Mouse (Mus musculus) CH12F3 (cell line): ENCODE results near the gene Fam207a.

ENCODE experiments used
- in situ Hi-C: fragments of 300-500 bp; cut with MboI; formaldehyde crosslinking; loops from 2 replicates; pipeline ENCODE4 v1.14.3; 2020; ENCODE audit warnings: low sequenced_read_pairs

Fam207a gene

DNA sequence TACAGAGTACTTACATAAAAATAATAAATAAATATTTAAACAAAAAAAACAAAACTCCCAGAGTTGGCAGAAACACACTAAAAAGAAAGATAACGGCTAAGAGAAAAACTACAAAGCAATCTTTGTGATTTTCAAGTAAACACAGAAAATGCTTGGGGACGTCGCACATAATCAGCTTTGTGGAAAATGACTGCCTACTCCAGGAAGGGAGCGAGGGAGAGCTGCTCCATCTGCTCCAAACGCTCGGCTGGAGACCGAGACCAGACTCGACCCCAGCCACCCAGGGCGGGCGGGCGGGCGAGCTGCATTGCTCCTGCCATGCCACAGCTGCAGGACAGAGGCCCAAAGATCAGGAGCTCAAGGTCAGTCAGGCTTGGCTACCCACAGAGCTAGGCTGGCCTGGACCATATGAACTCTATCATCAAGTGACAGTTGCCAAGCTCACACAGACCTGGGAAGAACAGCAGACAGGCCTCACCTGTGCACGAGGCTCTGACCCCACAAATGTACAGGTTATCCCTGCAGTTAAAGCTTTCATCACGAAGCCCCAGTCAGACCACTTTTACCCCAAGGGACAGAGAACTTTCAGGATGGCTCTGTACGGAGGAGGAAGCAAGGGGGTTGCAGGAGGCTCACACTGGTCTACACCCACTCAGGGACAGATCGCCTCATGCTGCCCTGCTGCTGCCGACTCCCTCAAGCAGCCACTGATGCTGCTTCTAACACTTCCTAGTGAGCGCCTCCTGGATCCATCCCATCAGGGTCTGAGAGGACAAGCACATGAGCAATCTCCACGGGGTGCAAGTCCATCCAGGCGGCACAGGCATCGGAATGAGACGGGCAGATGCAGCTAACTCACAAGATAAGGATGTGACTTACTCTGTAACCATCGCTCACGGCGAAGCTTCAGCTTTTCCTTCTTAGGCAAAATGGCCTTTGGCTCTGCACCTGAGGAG is 12.3 kb downstream of the Fam207a start:
- in situ Hi-C loops: no loop called here

DNA sequence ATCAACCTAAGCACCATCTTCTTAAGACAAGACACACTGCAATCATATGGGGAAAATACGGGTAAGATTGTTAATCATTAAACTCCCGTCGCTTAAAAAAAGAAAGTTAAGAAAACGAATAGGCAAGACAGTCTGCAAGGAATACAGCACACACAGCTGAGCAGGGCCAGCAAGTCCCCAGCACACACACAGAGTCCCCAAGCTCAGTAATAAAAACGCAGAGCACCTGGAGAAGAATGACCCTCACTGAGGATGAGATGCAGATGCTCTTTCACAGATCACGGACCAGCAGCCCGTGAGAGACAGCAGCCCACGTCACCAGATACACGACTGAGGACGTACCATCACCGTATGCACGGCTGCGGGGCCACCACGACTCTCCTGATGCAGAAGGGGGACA is 14.9 kb downstream of the Fam207a start:
- in situ Hi-C loops: no loop called here

DNA sequence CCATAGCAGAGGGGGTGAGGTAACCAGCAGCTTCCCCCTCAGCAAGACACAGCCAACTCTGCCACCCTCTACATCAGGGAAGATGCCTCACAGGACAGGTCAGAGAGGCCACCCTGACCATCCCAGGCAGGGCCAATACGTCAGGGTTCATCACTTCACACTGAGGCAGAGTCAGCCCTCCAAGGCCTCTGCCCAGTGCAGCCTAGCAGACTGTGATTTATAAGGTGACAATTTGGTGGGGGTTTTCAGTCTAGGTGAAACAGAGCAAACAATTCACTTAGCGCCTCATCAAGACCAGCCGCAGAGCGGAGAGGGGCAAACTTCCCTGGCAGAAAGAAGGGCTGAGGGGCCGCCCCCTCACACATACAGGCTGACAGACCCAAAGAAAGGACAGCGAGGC is 17.3 kb downstream of the Fam207a start:
- in situ Hi-C loops: no loop called here

DNA sequence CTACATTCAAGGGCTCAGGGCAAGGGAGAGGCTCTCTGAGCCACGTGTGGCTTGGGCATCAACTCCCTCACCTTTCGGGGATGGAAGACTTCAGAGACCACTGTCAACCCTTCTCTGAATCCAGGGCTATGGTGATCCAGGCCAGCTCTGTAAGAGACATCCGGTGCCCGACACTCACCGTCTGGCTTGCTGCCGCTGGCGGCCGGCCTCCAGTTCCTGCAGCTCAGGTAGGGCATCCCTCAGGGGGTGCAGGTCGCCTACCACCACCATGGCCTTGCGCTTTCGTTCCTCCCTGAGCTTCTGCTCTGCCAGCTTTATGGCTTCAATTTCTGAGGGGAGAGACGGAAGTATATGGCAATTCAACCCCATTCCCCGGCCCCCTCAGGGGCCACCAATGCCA is 18.4 kb downstream of the Fam207a start:
- in situ Hi-C loops: no loop called here

DNA sequence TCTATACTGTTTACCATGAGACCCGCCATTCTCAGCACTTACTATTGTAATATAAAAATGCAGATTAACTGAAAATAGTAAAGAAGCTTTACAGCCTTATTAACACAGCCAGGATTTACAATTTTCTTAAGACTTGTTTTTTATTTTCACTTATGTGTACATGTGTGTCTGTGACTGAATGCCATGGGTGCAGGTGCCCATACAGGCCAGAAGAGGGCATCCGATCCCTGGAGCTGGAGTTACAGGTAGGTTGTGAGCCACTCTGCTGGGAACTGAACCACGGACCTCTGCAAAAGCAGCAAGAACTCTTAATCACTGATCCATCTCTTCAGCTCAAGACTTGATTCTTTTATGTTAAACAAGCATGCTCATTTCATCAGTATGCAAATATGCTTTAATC is 22.7 kb downstream of the Fam207a start:
- in situ Hi-C loops: no loop called here

DNA sequence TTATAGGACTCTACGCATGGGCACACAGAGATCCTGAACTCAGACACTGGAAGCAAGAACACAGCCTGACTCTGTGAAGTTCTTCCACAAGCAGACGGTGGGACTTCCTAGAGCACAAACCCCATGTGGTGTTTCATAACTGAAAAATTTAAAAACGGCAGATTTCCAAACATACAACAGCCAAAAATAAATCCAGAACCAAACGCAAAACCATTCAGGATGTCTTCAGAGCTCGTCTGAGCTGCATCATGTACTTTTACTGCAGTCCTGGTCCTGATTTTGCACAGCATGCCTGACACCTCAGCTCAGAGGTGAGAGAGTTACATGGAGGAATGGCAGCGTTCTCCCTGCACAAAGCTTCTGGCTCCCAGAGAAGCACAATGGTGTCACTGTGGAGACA is 24.0 kb downstream of the Fam207a start:
- in situ Hi-C loops: no loop called here

DNA sequence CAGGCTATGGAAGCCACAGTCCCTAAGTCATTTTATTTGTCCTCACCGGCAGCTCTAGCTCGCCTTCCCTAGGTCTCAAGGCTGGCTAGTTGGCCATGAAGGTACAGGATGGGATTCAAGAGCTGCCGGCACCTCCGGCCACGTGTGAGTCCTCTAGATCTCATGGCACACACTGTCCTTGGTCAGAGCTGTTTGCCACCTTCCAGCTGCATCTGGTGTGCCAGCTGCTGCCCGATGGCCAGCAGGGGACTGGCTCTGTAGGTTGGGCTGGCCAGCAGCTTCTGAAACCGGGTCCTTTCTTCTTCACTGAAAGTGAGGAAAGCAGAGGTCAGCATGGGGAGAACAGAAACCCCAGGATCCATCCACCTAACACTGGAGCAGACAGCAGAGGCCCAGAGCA is 27.4 kb downstream of the Fam207a start:
- in situ Hi-C loops: no loop called here

DNA sequence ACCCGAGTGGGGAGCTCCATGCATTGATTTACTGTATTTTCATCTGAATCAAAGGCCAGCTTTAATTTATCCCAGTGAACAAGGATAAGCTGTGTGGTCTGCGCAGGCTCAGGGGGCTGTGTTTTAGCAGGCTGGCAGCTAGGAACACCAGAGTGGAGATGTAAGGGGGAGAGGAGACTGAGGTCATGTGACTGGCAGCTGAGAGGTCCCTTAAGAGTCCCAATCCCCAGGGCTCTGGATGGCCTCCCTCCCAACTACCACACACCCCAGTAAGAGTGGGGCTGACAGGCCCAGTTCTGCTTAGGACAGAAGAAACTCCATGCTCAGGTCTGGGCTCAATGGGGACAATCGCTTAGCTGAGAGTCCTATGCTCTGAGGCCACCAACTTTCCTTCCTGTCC is 29.8 kb downstream of the Fam207a start:
- in situ Hi-C loops: no loop called here

DNA sequence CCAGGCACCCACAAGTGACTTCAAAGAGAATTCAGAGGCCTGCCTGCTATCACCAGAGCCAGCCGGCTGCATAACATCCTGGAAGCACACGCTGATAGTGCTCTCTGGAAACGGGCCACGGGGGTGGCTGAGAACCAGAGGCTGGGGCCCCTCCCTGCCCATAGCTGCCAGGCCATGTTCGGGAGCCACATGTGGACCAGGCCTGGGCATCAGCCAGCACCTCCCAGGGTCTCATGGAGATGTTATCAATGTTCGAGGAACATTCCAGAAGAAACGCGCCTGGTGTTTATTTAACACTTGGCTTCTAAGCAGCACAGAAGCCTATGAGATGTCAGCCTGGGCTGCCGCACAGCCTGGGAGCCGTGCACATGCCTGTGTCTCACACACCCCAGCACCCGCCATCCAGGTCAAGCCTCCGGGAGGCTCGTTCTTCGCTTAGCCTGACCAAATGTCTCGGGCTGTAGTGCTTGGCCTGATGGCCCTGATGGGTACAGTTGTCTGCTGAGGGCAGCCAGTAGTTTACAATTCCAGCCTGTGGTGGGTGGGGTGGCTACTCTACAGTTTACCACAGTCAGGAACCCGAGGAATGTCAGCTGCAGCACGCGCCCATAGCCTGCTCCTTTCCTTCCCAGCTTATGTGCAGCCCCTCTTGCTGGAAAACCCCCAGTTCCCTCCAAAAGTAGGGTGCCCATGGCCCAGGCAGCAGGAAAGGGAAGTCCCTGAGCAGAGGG is 31.2 kb downstream of the Fam207a start:
- in situ Hi-C loops: no loop called here

DNA sequence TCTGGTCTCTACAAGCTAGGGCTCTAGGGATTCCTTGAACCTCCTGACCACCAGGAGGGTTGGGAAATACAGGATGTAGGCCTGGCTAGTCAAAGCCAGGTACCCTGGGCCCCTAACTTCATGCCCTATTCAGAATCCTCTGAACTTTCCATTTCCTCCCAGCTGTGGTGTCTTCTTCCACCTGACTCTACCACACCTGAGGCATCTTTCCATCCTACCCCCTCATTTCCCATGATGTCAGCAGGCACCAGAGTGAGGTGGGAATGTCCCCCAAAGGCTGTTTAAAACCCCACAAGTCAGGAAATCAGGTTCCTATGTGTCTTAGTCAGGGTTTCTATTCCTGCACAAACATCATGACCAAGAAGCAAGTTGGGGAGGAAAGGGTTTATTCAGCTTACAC is 33.8 kb downstream of the Fam207a start:
- in situ Hi-C loops: no loop called here

DNA sequence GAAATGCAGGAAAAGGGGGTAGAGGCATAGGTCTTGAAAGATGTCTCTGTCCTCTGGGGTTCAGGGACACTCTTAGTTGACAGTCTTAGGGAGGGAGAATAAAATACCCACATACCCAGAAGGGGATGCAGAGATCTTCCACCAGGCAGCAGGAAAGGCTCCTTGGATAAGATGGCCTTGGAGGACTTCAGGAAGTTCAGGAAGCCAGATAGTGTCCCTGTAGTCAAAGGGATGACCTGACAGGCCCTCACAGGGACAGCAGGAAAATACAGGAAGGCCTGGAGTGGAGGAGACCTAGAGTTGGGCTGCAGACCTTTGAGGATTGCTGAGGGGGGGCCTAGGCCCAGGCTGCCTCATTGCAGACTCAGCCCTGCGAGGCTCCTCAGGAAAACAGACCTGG is 35.6 kb downstream of the Fam207a start:
- in situ Hi-C loops: no loop called here

DNA sequence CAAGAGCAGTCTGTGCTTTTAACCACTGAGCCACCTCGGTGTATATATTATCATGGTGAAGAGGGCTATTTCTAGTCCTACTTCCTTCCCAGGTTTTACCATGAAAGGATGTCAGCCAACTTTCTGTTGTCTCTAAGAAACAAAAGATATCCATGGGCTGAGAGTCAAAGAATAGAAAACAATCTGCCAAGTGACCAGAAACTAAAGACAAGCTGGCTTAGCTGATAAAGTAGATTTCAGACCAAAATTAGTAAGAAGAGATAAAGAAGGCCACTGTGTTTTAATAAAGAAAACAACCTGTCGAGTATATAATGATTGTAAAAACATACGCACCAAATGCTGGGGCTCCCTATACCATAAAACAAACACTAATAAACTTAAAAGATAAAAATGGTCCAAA is 38.7 kb downstream of the Fam207a start:
- in situ Hi-C loops: no loop called here

DNA sequence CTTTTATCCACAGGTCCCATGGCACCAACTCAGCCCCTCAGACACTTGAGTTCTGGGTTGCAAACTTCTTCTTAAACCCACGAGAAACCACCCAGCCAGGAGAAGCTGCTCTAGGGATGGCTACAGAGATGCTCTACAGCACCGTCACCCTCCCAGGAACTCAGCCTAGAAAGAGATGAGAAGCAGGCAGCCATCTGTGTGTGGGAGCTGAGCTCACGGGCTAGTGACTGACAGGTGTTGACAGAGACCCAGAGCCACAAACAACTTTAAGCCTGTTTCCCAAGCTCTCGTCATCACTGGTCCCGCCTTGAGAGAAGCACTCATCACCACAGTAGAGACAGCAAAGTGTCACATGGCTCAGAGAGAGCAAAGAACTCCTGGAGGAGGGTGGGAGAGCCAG is 43.4 kb downstream of the Fam207a start:
- in situ Hi-C loops: no loop called here

DNA sequence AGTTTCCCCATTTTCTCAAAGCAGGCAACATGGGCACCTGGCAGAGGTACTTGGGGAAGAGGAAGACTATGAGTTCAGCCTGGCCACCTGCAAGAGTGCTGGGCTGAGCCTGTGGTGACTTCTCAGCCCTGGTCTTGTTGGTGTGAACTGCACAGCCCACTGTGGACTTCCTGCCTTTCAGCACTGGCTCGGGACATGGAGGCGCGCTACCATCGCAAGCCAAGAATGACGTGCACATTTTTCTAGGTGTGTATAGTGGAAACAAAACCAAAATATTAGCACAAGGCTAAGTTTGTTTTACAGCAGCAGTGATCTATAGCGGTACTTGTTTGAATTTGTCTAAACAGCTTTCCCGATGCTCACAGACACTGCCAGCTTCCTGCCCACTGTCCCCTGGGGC is 44.1 kb downstream of the Fam207a start:
- in situ Hi-C loops: no loop called here

DNA sequence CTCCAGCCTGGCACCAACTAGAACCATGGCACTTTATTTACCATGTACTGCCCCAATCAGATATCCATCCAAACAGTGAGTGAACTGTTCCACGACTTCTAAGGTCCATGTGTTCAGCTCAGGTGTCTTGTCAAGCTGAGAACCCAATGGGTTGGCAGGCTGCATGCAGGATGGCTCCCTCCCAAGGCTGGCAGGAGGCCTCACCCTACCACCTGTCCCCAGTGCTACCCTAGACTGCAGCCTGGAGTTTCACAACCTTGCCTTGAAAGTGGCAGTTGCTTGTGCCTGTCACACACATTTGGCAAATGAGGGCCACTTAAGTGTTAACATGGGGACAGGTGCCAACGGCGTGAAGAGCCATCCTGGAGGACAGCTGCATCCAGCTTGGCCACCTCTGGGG is 44.8 kb downstream of the Fam207a start:
- in situ Hi-C loops: no loop called here

DNA sequence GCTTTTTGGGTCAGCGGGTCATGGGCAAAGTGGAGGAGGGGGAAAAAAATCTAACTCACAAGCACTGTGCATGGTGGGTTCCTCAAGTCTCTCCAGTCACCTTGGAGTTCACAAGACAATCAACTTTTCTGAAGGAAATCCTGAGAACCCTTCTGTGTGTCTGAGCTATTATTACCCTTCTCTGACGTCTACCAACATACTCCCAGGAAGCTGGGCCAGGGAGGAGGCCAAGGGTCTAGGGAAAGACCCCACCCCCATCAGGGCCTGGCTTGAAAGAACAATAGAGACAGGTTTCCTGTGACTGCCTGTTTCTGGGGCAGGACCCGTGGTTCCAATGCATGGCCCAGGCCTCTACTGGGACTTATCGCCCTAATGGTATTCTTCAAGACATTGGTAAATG is 46.9 kb downstream of the Fam207a start:
- in situ Hi-C loops: no loop called here

DNA sequence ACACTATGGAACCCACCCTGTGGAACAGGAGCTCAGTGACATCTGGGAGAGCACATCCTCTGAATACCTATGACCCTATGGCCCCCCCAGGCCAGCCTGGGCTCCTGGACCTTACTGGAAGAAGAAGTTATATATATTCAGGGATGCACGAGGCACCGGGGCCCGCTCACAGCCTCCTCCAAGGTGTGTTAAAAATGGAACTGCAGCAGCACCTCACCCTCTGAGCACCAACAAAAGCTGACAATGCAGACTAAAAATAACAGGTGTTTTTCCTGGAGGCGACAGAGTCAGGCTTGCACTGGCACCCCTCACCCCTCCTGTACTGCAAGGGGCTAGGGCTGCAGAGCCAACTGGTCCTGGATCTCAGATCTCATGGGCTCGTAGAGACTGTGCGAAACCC is 48.2 kb downstream of the Fam207a start:
- in situ Hi-C loops: no loop called here

DNA sequence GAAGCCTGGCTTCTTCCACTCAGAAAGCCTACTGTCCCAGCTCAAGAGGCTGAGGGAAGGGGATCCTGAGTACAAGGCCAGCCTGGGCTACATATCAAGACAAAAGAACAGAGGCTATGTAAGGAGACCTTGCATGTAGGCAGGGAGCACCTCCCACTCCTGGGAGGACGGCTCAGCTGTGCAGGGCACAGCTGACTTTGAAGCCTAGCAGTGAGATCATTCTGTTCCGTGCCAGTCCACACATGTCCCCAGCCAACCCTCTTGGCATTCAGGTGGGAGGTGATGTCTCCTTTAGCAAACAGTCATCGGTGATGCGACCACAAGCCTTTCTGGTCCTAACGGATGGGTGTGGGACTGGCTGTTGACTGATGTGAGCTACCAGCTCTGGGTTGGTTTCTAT is 49.7 kb downstream of the Fam207a start:
- in situ Hi-C loops: no loop called here

DNA sequence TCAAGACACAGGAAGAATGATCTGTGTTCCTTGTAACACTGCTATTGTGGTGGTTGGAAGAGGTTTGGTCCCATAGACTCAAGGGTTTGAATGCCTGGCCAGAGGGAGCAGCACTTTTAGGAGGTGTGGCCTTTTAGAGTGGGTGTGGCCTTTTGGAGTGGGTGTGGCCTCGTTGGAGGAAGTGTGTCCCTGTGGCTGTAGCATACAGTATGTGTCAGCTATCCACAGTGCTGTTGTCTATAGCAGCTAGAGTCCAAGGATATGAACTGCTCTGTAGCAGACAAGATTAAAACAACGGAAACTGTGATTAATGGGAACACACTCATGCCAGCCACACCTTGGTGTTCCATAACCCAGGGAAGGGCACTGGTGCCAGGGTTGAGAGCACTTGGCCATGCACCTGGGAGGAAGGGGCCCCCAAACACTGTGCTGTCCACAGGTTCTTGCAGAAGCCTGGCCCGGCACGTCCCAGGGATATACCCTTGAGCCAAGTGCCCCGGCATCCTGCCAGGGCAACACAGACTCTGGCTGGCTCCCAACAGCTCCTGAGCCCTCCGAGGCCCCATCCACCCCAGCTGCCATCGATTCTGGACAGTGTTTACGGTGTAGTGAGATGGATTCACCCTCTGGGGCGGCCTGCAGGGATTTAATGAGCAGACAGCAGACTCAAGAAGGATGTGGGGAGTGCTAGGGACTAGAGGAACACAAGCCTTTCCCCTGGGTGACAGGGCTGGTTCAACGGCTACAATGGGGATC is 51.2 kb downstream of the Fam207a start:
- in situ Hi-C loops: no loop called here

DNA sequence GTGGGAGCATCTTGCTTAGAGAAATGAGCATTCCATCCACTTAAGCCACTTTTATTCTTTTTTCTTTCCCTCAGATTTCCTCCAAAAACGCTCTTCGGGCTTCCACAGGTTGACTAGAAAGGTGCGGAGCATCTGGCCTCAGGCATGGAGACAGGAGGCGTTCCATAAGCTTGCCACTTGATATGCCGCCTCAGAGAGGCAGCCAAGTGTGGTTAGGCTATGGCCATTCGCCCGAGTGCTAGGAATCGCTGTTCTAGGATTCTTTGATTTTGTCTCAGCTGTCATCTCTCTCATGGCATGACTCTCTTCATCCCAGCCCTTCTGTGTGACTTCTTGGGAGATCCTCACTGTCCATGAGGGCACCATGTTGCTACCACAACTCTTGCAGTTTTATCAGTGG is 54.4 kb downstream of the Fam207a start:
- in situ Hi-C loops: no loop called here

DNA sequence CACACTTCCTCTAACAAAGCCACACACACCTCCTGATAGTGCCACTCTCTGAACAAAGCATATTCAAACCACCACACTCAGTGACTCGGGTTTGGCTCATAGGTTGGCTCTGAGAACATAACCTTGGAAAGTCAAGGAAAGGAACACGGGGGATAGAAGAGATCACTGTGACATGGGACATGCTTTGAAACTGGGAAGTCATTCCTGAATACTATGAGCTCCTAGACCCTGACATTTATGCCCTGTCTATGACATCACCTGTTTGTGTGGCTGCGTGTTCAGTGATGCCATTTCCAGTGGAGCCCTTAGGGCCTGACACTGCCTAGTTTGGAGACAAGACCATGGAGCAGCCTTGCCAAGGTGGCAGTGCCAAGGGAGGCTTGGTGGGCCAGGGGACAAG is 57.9 kb downstream of the Fam207a start:
- in situ Hi-C loops: no loop called here

DNA sequence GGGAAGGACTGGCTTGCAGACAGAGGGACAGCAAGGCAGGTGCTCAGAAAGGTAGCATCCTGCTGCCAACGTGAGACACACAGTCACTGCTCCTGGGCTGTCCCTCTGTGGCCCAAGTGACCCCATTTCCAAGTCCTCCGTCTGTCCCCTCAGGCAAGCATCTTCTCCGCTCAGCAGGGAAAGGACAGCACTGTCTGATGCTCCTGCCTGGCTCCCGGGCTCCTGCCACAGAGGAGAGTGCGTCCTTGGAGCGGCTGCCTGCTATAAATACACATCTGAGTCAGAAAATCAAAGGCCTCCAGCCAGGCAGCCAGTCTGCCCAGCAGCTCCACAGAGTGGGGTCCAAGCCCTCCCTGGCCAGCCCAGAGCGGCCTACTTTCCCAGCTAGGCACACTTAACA is 59.1 kb downstream of the Fam207a start:
- in situ Hi-C loops: no loop called here
